Mouse (Mus musculus): ENCODE data around the gene Aldh18a1. TPM values are rescaled to one million over a fixed set of nuclear protein-coding genes. Genes with fewer than 3 reads are reported as not detected.
"Not testable (repeated sequence)": the region's sequence is repeated elsewhere in the genome, so short reads cannot be mapped to it uniquely, and the experiment has no call there.

Aldh18a1 gene
- 76.2 and 76.4 TPM in 2 replicates for polyA plus RNA-seq (2015; fragmentation: Nextera tagmentation; extraction: Ambion mirVana)

DNA sequence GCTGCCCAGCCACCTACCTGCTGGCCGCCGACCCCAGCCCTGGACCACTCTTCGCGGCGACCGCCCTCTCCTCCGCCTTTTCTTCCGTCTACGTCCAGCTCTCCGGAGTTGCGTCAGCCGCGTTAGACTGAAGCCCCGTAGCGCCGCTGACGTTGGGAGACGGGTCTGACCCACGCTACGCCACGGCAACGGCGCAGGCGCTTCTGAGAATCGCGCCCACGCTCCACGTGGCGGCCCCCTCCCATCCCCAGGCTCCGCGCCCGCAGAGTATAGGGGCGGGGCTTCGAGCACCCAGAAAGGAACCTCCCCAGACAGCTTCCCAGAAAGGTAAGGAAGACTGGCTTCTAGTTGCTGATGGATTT, at the start of gene Aldh18a1:
TSS of gene Aldh18a1 (minus strand) at position 171 of the 362 bp plus-strand sequence.
- Histone ChIP-seq H3K9me3 (no peaks in the 10 kb centered on the region), H3K4me2 (replicated peaks) (peak within 1 kb of the TSS; percentile 82), H3K27ac (peak within 1 kb of the TSS; percentile 76), H3K27me3 (no peaks in the 10 kb centered on the region), H3K4me3 (replicated peaks) (peak within 1 kb of the TSS; percentile 85), H3K9ac (replicated peaks) (peak within 1 kb of the TSS; percentile 91), H3K4me1 (replicated peaks) (peaks cover 26% of the 10 kb centered on the region), H3K36me3 (peaks cover 12% of the 10 kb centered on the region)
- ATAC-seq, result peak; percentile 93
- WGBS, result under 1% methylated on average over 34 of the region's 34 CpGs

DNA sequence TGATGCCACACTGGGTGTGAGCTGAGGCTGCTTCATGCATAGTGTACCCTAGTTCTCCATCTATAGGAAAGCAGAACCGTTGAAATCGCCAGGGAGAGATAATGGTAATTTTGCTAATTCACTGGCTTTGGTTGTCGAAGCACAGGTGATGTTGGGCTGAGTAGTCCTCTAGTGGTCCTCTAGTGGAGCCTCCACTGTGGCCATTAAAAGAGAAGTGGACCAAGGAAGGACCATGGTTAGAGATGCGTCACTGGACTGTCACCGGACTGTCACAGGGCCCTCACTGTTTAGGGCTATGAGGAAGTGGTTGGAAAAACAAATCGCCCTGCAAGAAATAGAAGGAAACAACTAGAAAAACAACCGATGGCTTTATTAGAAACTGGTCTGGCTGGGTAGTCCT, 49.3 kb upstream of the Aldh18a1 start:
- no peaks in the 10 kb centered on the region for H3K4me1 ChIP-seq (replicated peaks)
- no peak overlapping the region for H3K4me2 ChIP-seq (replicated peaks)
- no peak overlapping the region for H3K9ac ChIP-seq (replicated peaks)
- H3K27me3 ChIP-seq, result no peaks in the 10 kb centered on the region
- H3K4me3 ChIP-seq (replicated peaks), result no peak overlapping the region
- WGBS, result 87% methylated on average over 7 of the region's 7 CpGs
- ATAC-seq, result no peak
- H3K27ac ChIP-seq, result no peak overlapping the region
- H3K9me3 ChIP-seq, result no peaks in the 10 kb centered on the region
- no peaks in the 10 kb centered on the region for H3K36me3 ChIP-seq

DNA sequence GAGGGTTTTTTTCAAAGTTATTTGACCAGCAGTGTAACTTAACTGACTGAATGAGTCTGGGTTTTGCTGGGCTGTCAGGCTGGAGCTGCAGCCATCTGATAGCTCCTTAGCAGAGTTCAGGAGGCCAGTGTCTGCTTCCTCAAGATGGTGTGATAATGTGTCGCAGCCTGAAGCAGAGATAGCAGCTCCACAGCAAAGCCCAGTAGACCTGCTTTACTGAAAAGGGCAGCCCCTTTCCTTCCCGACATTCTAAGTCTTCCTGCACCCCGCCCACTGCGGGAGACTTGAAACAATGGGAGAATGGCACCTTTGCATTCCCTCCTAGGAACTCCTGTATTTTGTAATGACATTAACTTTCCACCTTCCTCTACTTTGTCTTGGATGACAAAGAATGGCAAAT, 48.8 kb upstream of the Aldh18a1 start:
- Histone ChIP-seq H3K9me3 (no peaks in the 10 kb centered on the region), H3K27me3 (no peaks in the 10 kb centered on the region), H3K9ac (replicated peaks) (no peak overlapping the region), H3K36me3 (no peaks in the 10 kb centered on the region), H3K4me1 (replicated peaks) (no peaks in the 10 kb centered on the region), H3K4me3 (replicated peaks) (no peak overlapping the region), H3K4me2 (replicated peaks) (no peak overlapping the region), H3K27ac (no peak overlapping the region)
- ATAC-seq, result no peak
- WGBS, result 70% methylated on average over 4 of the region's 4 CpGs

DNA sequence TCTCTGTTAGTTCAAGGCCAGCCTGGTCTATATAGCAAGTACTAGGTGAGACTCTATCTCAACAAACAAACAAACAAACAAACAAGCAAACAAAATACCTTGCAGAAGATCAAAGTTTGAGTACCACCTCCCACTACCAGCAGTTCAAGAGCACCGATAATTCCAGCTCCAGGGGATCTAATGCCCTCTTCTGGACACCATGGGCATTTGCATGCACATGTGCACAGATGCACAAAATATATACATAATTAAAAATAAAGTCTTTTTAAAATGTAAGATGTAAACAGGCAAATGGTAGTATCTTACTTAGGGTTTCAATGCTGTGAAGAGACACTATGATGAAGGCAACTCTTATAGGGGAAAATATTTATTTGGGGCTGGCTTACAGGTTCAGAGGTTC, 44.9 kb upstream of the Aldh18a1 start:
- Histone ChIP-seq H3K27me3 (no peaks in the 10 kb centered on the region), H3K9me3 (no peaks in the 10 kb centered on the region), H3K27ac (no peak overlapping the region), H3K36me3 (no peaks in the 10 kb centered on the region), H3K4me3 (replicated peaks) (no peak overlapping the region), H3K4me2 (replicated peaks) (no peak overlapping the region), H3K4me1 (replicated peaks) (no peaks in the 10 kb centered on the region), H3K9ac (replicated peaks) (no peak overlapping the region)
- ATAC-seq, result no peak
- 61% methylated on average over 1 of the region's 1 CpGs for WGBS

DNA sequence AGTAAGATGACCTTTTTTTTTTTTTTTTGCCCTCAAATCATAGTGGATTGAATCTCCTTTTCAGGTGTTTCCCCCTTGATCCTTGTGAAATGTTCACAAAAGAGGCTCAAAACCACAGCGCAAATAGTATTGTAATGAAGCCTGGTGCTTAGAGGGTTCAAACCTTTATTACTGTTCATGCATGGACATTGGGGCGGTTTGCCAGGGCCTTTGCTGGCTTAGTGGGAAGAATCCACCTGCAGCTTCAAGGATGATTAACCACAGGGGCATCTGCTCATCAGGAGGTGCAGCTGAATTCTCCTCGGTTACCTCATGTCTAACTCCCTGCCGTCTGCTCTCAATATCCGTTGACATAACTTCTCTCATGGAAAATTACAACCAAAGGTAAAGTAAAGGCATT, 44.4 kb upstream of the Aldh18a1 start:
- ATAC-seq, result no peak
- Histone ChIP-seq H3K9me3 (no peaks in the 10 kb centered on the region), H3K4me2 (replicated peaks) (no peak overlapping the region), H3K27ac (no peak overlapping the region), H3K27me3 (no peaks in the 10 kb centered on the region), H3K4me3 (replicated peaks) (no peak overlapping the region), H3K36me3 (no peaks in the 10 kb centered on the region), H3K9ac (replicated peaks) (no peak overlapping the region), H3K4me1 (replicated peaks) (no peaks in the 10 kb centered on the region)
- WGBS, result 83% methylated on average over 5 of the region's 5 CpGs

DNA sequence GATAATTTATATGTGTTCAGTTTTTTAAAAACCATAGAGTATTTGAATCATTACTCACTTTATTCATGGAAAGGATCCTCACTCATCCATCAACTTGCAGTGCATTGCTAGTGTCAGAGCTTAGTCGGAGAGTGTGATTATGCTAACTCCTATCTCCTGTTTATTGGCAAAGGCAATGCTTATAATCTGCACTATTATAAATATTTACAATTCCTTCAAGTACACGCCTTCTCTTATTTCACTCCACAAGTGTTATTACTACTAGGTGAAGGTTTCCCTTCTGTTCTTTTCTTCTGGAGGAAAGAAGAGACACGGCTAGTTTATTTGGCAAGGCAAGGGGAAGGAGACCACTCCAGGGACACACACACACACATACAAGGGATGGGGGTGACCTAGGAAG, 43.9 kb upstream of the Aldh18a1 start:
- Histone ChIP-seq H3K9ac (replicated peaks) (no peak overlapping the region), H3K27me3 (no peaks in the 10 kb centered on the region), H3K4me2 (replicated peaks) (no peak overlapping the region), H3K36me3 (no peaks in the 10 kb centered on the region), H3K4me3 (replicated peaks) (no peak overlapping the region), H3K9me3 (no peaks in the 10 kb centered on the region), H3K27ac (no peak overlapping the region), H3K4me1 (replicated peaks) (no peaks in the 10 kb centered on the region)
- WGBS, result 88% methylated on average over 3 of the region's 3 CpGs
- ATAC-seq, result no peak

DNA sequence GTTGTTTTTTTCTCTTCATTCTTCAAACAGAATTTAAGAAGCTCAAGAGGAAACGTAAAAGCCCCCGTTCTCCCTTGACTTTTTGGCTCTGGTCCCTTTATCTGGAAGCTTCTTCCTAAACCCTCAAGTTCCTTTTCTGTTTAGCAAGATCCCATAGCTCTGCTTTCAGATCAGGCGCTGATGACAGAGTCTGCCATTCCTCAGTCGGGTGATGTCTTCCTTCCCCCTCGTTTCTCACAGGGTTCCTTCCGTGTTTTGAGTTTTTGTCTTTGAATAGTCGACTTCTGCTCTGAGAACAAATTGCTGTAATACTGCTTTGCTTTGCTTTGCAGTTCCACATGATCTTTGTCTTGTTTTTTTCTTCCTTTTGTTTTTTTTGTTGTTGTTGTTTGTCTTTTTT, 42.3 kb upstream of the Aldh18a1 start:
- Histone ChIP-seq H3K9ac (replicated peaks) (no peak overlapping the region), H3K4me3 (replicated peaks) (no peak overlapping the region), H3K4me1 (replicated peaks) (no peaks in the 10 kb centered on the region), H3K9me3 (no peaks in the 10 kb centered on the region), H3K27ac (no peak overlapping the region), H3K36me3 (no peaks in the 10 kb centered on the region), H3K4me2 (replicated peaks) (no peak overlapping the region), H3K27me3 (no peaks in the 10 kb centered on the region)
- ATAC-seq, result no peak
- 80% methylated on average over 7 of the region's 7 CpGs for WGBS

DNA sequence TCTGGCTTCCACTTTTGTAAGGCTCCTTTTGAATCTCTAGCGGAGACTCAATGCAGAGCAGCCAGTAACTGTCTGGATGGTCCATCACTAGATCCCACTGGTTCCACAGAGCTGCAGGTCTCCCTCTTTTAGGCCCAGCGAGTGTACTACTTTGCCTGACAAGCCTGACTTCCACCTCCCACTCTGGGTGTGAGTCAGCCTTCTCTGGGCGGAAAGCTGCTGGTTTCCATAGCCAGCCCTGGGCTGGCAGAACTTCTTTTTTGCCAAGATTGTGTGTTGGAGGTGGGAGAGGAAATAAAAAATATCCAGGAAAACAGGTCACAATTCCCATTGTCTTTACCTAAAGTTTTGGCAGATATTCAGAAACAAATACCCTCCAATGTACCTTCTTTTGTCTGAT, 41.8 kb upstream of the Aldh18a1 start:
- no peaks in the 10 kb centered on the region for H3K36me3 ChIP-seq
- H3K4me3 ChIP-seq (replicated peaks), result no peak overlapping the region
- no peaks in the 10 kb centered on the region for H3K27me3 ChIP-seq
- ATAC-seq, result no peak
- H3K9me3 ChIP-seq, result no peaks in the 10 kb centered on the region
- H3K9ac ChIP-seq (replicated peaks), result no peak overlapping the region
- WGBS, result 89% methylated on average over 3 of the region's 3 CpGs
- no peak overlapping the region for H3K27ac ChIP-seq
- no peaks in the 10 kb centered on the region for H3K4me1 ChIP-seq (replicated peaks)
- H3K4me2 ChIP-seq (replicated peaks), result no peak overlapping the region

DNA sequence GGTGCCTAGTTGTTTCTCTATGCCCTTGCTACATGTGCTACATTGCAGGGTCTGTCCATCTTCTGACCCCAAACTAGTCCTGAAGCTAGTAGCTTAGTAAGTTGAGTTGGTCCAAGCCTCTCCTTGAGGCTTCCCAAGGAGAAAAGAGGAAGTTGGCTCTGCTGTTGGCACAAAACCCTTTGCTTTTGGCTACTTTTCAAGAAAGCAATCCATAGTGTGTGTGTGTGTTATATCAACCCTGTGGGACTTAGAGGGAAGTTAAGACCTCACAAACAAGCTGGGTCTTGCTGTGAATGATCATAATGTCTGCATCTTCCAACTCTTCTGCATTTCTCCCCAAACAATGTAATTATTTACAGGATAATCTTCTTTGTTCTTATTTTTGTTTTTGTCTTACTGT, 40.7 kb upstream of the Aldh18a1 start:
- Histone ChIP-seq H3K4me3 (replicated peaks) (no peak overlapping the region), H3K4me1 (replicated peaks) (no peaks in the 10 kb centered on the region), H3K9ac (replicated peaks) (no peak overlapping the region), H3K4me2 (replicated peaks) (no peak overlapping the region), H3K36me3 (no peaks in the 10 kb centered on the region), H3K9me3 (no peaks in the 10 kb centered on the region), H3K27ac (no peak overlapping the region), H3K27me3 (no peaks in the 10 kb centered on the region)
- ATAC-seq, result no peak

DNA sequence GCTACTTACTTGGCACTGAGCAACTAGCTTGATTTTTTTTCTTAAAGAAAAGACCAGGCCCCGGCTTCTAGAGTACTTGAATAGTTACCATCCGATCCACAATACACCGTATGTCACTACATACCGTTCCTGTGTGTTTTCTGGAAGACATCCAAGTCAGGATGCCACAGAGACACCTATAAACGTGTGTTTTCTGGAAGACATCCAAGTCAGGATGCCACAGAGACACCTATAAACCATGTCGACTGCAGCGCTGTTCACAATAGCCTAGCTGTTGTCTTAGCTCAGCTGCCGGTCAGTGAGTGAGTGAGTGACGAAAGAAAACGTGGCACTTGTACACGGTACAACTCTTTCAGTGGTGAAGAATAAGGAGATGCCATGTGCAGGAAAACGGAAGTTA, 37.7 kb upstream of the Aldh18a1 start:
- H3K4me2 ChIP-seq (replicated peaks), result no peak overlapping the region
- H3K36me3 ChIP-seq, result no peaks in the 10 kb centered on the region
- no peak overlapping the region for H3K9ac ChIP-seq (replicated peaks)
- 82% methylated on average over 12 of the region's 12 CpGs for WGBS
- no peaks in the 10 kb centered on the region for H3K27me3 ChIP-seq
- H3K4me3 ChIP-seq (replicated peaks), result no peak overlapping the region
- no peaks in the 10 kb centered on the region for H3K4me1 ChIP-seq (replicated peaks)
- no peak overlapping the region for H3K27ac ChIP-seq
- H3K9me3 ChIP-seq, result no peaks in the 10 kb centered on the region
- ATAC-seq, result no peak

DNA sequence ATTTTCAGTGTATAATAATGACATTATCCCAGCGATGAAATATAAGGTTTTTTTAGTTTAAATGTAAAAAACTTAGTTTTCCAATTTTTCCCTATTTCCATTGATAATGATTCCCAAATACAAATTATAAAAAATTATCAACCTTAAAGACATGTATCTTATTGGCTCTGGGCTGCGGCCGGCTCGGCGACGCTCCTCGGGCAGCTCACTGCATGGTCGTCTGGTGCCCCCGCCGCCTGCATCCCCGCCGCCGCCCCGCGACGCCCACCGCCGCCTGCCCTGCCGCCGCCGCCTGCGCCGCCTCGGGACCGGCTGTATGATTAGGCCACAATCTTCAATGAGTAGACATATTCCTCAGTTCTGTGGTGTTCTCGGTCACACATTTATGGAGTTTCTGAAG, 33.4 kb upstream of the Aldh18a1 start:
- not testable (repeated sequence) for H3K4me1 ChIP-seq (replicated peaks); H3K4me2 ChIP-seq (replicated peaks); H3K9me3 ChIP-seq; H3K9ac ChIP-seq (replicated peaks); ATAC-seq; H3K4me3 ChIP-seq (replicated peaks); H3K27ac ChIP-seq; H3K27me3 ChIP-seq; H3K36me3 ChIP-seq
- 70% methylated on average over 13 of the region's 26 CpGs for WGBS

DNA sequence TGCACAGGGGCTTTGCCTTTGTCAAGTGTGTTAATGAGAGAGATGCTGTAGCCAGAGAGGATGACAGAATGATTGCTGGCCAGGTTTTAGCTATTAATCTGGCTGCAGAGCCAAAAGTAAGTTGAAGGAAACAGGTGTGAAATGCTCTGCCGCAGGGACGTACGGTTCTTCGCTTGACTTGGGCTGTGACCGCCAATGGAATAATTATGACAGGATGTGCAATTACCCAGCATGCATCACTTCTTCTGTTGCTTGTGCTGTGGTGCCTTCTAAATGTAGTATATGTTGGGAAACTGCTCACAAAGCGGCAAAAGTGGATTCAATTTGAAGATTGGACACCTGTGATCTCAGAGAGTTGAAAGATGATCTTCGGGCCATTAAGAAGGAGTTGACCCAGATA, 27.8 kb upstream of the Aldh18a1 start:
- H3K27ac ChIP-seq, result no peak overlapping the region
- H3K9ac ChIP-seq (replicated peaks), result no peak overlapping the region
- no peaks in the 10 kb centered on the region for H3K36me3 ChIP-seq
- peaks cover 6% of the 10 kb centered on the region for H3K4me1 ChIP-seq (replicated peaks)
- H3K4me3 ChIP-seq (replicated peaks), result no peak overlapping the region
- no peaks in the 10 kb centered on the region for H3K27me3 ChIP-seq
- no peak overlapping the region for H3K4me2 ChIP-seq (replicated peaks)
- 94% methylated on average over 7 of the region's 7 CpGs for whole genome bisulfite sequencing
- no peak for ATAC-seq
- no peaks in the 10 kb centered on the region for H3K9me3 ChIP-seq

DNA sequence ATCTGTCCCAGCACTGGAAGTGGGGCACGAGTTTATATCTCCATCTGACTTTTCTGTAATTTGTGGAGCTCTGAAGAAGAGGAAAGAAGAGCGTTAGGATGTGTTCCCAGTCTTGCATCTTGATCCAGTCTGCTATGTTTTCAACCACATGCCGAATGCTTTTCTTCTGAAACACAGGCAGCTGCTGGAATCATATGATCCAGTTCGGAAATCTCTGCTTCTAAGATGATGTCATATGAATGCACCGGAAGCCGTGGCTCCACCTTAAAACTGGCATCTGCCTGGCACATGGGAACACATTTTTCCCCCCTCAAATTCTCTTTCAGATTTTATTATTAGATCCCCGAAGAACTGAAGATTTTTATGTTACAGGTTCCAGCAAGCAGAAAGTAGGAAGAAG, 26.5 kb upstream of the Aldh18a1 start:
- H3K27me3 ChIP-seq, result no peaks in the 10 kb centered on the region
- H3K36me3 ChIP-seq, result no peaks in the 10 kb centered on the region
- H3K9me3 ChIP-seq, result no peaks in the 10 kb centered on the region
- ATAC-seq, result no peak
- H3K4me2 ChIP-seq (replicated peaks), result no peak overlapping the region
- no peak overlapping the region for H3K27ac ChIP-seq
- H3K9ac ChIP-seq (replicated peaks), result no peak overlapping the region
- peaks cover 12% of the 10 kb centered on the region for H3K4me1 ChIP-seq (replicated peaks)
- 91% methylated on average over 7 of the region's 7 CpGs for WGBS
- H3K4me3 ChIP-seq (replicated peaks), result no peak overlapping the region

Measured in midbrain, embryonic 13.5 days (tissue).